Comparison of ENCODE assay signal across 9 mouse cellular contexts in genomic region chr9:71826040-71826525, GRCm38 (mm10). TPM values are rescaled to one million over a fixed set of nuclear protein-coding genes. Genes with fewer than 3 reads are reported as not detected.
DNase-seq lines count a peak whose midpoint lies in the region; ATAC-seq and TF ChIP-seq lines count a peak whose summit lies in the region.
"Had no signal": no experiment of that assay in that cellular context is flagged by ENCODE, and none has a peak within 500 bp of the region (broad histone marks: within the 10 kb centered on the region; RNA-seq: fewer than 3 reads in every experiment).

No protein-coding gene starts in this region.

- H3K9ac ChIP-seq in limb, embryonic 14.5 days (ENCODE audit: low read depth, low read length, severe bottlenecking): no peak overlapping the region
- no peak overlapping the region for H3K9ac ChIP-seq in midbrain, embryonic 15.5 days
- H3K9ac ChIP-seq: neural tube, embryonic 13.5 days had no signal

- no peak overlapping the region for H3K27ac ChIP-seq in limb, embryonic 14.5 days (replicated peaks; ENCODE audit: low read depth, low read length)
- H3K27ac ChIP-seq in limb, embryonic 10.5 days: no peak overlapping the region
- H3K27ac ChIP-seq in midbrain, embryonic 15.5 days: peak overlapping the region; percentile 30; the same call in 1 of the 2 replicates
- H3K27ac ChIP-seq in thymus, adult 2 months (ENCODE audit: control insufficient read depth, insufficient read depth, low read length): no peak overlapping the region
- H3K27ac ChIP-seq: neural tube, embryonic 13.5 days had no signal

- DNase-seq in limb, embryonic 14.5 days (ENCODE audit: low spot score): peak; percentile 66
- DNase-seq in limb, embryonic 10.5 days (ENCODE audit: low spot score): no peak
- DNase-seq in cerebellum, adult 18-20 months: peak; percentile 85 to 88
- DNase-seq in heart, adult 9 months (ENCODE audit: low spot score in 2 of 2): peak; percentile 85 to 88
- DNase-seq in layer of hippocampus, adult 18-20 months (ENCODE audit: low spot score in 2 of 2): peak; percentile 9 to 44
- DNase-seq in retina, embryonic 14.5 days (ENCODE audit: low spot score): no peak
- no peak for DNase-seq in thymus, adult 2 months

- H3K4me3 ChIP-seq in limb, embryonic 14.5 days (replicated peaks; ENCODE audit: low read length): no peak overlapping the region
- no peak overlapping the region for H3K4me3 ChIP-seq in limb, embryonic 10.5 days
- H3K4me3 ChIP-seq in midbrain, embryonic 15.5 days: no peak overlapping the region
- no peak overlapping the region for H3K4me3 ChIP-seq in thymus, adult 2 months (ENCODE audit: control insufficient read depth, insufficient read depth, low read length)
- H3K4me3 ChIP-seq: neural tube, embryonic 13.5 days had no signal

- no peaks in the 10 kb centered on the region for H3K36me3 ChIP-seq in limb, embryonic 14.5 days (ENCODE audit: control insufficient read depth, insufficient read depth, low read length)
- H3K36me3 ChIP-seq in limb, embryonic 10.5 days: no peaks in the 10 kb centered on the region
- no peaks in the 10 kb centered on the region for H3K36me3 ChIP-seq in midbrain, embryonic 15.5 days (replicated peaks)
- H3K36me3 ChIP-seq in thymus, adult 2 months (ENCODE audit: control insufficient read depth, insufficient read depth, low read length): no peaks in the 10 kb centered on the region
- H3K36me3 ChIP-seq: neural tube, embryonic 13.5 days had no signal

- no peak for TF ChIP-seq CTCF in thymus, adult 2 months (IDR thresholded peaks at IDR 0.05; ENCODE audit: borderline replicate concordance, control insufficient read depth, extremely low read depth, insufficient read depth, low read length, poor library complexity)

- 53% methylated on average over 12 of the region's 12 CpGs for WGBS in limb, embryonic 14.5 days
- WGBS in limb, embryonic 10.5 days: 80% methylated on average over 12 of the region's 12 CpGs
- 75% methylated on average over 12 of the region's 12 CpGs for WGBS in midbrain, embryonic 15.5 days
- WGBS in thymus, adult 2 months: 94% methylated on average over 12 of the region's 12 CpGs

- H3K9me3 ChIP-seq in limb, embryonic 14.5 days (ENCODE audit: control insufficient read depth, low read length): no peaks in the 10 kb centered on the region
- H3K9me3 ChIP-seq in limb, embryonic 10.5 days (replicated peaks): no peaks in the 10 kb centered on the region
- no peaks in the 10 kb centered on the region for H3K9me3 ChIP-seq in midbrain, embryonic 15.5 days
- H3K9me3 ChIP-seq: neural tube, embryonic 13.5 days had no signal

- ATAC-seq in limb, embryonic 14.5 days (ENCODE audit: low FRiP score, low read depth): peak; percentile 57
- no peak for ATAC-seq in midbrain, embryonic 15.5 days (replicated peaks)

- H3K4me2 ChIP-seq in limb, embryonic 14.5 days (replicated peaks; ENCODE audit: low read depth, low read length, severe bottlenecking): no peak overlapping the region
- H3K4me2 ChIP-seq in midbrain, embryonic 15.5 days: no peak overlapping the region
- H3K4me2 ChIP-seq: neural tube, embryonic 13.5 days had no signal

- no peak for TF ChIP-seq POLR2A in limb, embryonic 14.5 days (IDR thresholded peaks at IDR 0.05; ENCODE audit: borderline replicate concordance, extremely low read depth, insufficient read depth, insufficient read length)
- no peak for TF ChIP-seq POLR2A in thymus, adult 2 months (IDR thresholded peaks at IDR 0.05; ENCODE audit: control insufficient read depth, extremely low read depth, insufficient read depth, low read length, poor library complexity)

- H3K4me1 ChIP-seq in limb, embryonic 14.5 days (ENCODE audit: control insufficient read depth, insufficient read depth, low read length): peaks cover 5% of the 10 kb centered on the region
- peaks cover 7% of the 10 kb centered on the region for H3K4me1 ChIP-seq in limb, embryonic 10.5 days
- H3K4me1 ChIP-seq in midbrain, embryonic 15.5 days: no peaks in the 10 kb centered on the region
- H3K4me1 ChIP-seq in thymus, adult 2 months (replicated peaks; ENCODE audit: control insufficient read depth, insufficient read depth, low read length): no peaks in the 10 kb centered on the region
- H3K4me1 ChIP-seq: neural tube, embryonic 13.5 days had no signal

- H3K27me3 ChIP-seq in limb, embryonic 14.5 days (ENCODE audit: control insufficient read depth, insufficient read depth, low read length): no peaks in the 10 kb centered on the region
- H3K27me3 ChIP-seq in limb, embryonic 10.5 days (ENCODE audit: low read depth, poor library complexity, severe bottlenecking): no peaks in the 10 kb centered on the region
- H3K27me3 ChIP-seq in midbrain, embryonic 15.5 days (replicated peaks): no peaks in the 10 kb centered on the region
- no peaks in the 10 kb centered on the region for H3K27me3 ChIP-seq in thymus, adult 2 months (ENCODE audit: control insufficient read depth, insufficient read depth, low read length)
- H3K27me3 ChIP-seq: neural tube, embryonic 13.5 days had no signal

RNA-seq across cellular contexts. Expression of gene Cgnl1, which starts 54.7 kb away (rescaled TPM):
- 11.6 and 14.3 TPM in 2 replicates for polyA plus RNA-seq in limb, embryonic 14.5 days (2012; rRNA removed)
- polyA plus RNA-seq in limb, embryonic 14.5 days (2014; fragmentation: Nextera tagmentation; extraction: Ambion mirVana): 11.8 and 12.8 TPM in 2 replicates
- 7.4 and 8.9 TPM in 2 replicates for polyA plus RNA-seq in limb, embryonic 10.5 days (2016; fragmentation: Nextera tagmentation; extraction: Ambion mirVana)
- total RNA-seq in layer of hippocampus, adult 18-20 months (2021): 1 to 10 TPM; 5.4 to 8.4 TPM
- 5.9 and 6.2 TPM in 2 replicates for polyA plus RNA-seq in midbrain, embryonic 15.5 days (2015; fragmentation: Nextera tagmentation; extraction: Ambion mirVana)
- polyA plus RNA-seq in thymus, adult 2 months (2012; rRNA removed): 2.7 and 2.8 TPM in 2 replicates

Comparison
In these comparisons a context has a peak if more than half of its experiments do, and no peak if none do; other contexts are left out.
1. DNase-seq: peak in limb, embryonic 14.5 days (single experiment), cerebellum, adult 18-20 months (2 of 2), heart, adult 9 months (2 of 2) and layer of hippocampus, adult 18-20 months (2 of 2); none in limb, embryonic 10.5 days (single experiment), retina, embryonic 14.5 days (single experiment) and thymus, adult 2 months (single experiment).